Comparison of ENCODE assay signal across 1 mouse cellular context in the genomic region with DNA sequence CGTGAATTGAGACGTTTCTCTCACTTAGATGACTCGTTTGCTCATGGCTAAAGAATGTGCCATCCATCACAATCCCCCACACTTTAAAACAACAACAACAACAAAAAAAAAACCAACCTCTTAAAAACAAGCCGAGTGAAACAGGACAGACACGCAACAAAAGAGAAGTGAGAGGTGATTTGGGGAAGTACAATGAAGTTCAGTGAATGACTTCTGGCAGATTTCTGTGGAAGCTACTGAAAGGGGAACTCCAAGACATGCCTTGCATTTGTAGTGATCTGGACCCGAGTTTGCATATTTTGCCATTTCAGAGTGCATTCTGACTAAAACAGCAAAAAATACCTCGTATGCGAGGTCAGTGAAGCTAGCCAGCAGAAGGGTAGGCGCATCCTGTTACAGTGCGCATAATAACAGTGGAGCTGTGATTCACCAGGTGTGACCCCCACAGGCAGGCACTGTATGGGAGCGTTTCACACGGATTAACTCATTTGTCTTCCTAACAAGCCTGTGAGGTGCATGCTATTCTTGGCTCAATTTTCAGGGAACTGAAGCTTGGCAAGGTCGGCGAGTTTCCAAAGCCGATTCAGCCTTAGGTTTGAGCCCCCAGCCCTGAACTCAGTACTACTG.
TF ChIP-seq lines count a peak whose summit lies in the region.

No protein-coding gene starts in this region.

TF ChIP-seq in CH12.LX, 34 proteins besides CTCF, POLR2A, EP300 and RAD21 (continued from another document):
- TF ChIP-seq HCFC1 (IDR thresholded peaks at IDR 0.05; ENCODE audit: low read depth, low read length) (no peak; the same call in none of the 2 replicates), MAFK (IDR thresholded peaks at IDR 0.05; ENCODE audit: insufficient replicate concordance, low read length) (peak; percentile 88), SMC3 (IDR thresholded peaks at IDR 0.05; ENCODE audit: low read depth, low read length) (peak; percentile 16; the same call in 1 of the 2 replicates), CHD2 (IDR thresholded peaks at IDR 0.05; ENCODE audit: low read length) (peak; percentile 85), POLR2AphosphoS2 (IDR thresholded peaks at IDR 0.05; ENCODE audit: low read depth, low read length) (no peak; the same call in 1 of the 2 replicates), ZC3H11A (IDR thresholded peaks at IDR 0.05; ENCODE audit: low read depth, low read length) (no peak; the same call in 1 of the 2 replicates), GABPA (IDR thresholded peaks at IDR 0.05; ENCODE audit: insufficient replicate concordance, low read depth, low read length) (no peak), USF1 (IDR thresholded peaks at IDR 0.05; ENCODE audit: low read depth, low read length) (no peak), ELF1 (IDR thresholded peaks at IDR 0.05; ENCODE audit: low read depth, low read length) (peak; percentile 61; the same call in 1 of the 2 replicates), USF2 (conservative IDR thresholded peaks at IDR 0.05; ENCODE audit: low read depth, low read length) (no peak), MEF2A (IDR thresholded peaks at IDR 0.05; ENCODE audit: borderline replicate concordance, low read depth, low read length) (peak; percentile 97), UBTF (IDR thresholded peaks at IDR 0.05; ENCODE audit: low read depth, low read length) (0 out of 2 replicates have a peak, but pooled peaks have one; percentile 22), JUND (conservative IDR thresholded peaks at IDR 0.05; ENCODE audit: low read depth, low read length) (peak; percentile 86), ZNF384 (IDR thresholded peaks at IDR 0.05; ENCODE audit: low read depth, low read length) (peak; percentile 97), ETS1 (conservative IDR thresholded peaks at IDR 0.05; ENCODE audit: low read depth, low read length) (peak; percentile 93), MAX (IDR thresholded peaks at IDR 0.05; ENCODE audit: low read length) (peak; percentile 46), MAZ (IDR thresholded peaks at IDR 0.05; ENCODE audit: low read depth, low read length) (peak; percentile 69; the same call in 1 of the 2 replicates), MYC (IDR thresholded peaks at IDR 0.05; ENCODE audit: low read depth, low read length) (peak; percentile 90; the same call in 1 of the 2 replicates)
